21 mouse cellular contexts compared by ENCODE assay signal in the genomic region with DNA sequence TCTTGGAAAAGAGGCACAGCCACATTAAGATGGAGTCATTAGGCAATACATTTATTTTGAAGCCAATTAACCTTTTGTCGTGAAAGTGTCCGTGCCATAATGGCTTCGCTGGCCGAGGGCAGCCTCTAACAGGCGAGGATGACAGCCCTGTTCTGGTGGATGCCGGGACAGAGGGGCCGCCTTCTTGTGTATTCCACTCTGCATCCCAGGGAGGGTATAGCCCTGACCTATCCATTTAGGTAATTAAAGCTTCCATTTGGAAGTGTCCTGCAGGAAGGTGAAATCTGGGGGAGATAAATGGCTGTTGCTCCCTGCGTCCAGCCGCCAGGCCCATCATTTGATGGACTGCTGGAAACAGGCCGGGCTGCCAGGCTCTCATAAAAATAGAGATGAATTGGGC.
A peak's percentile ranks its signal among the peaks of the same experiment; 100 is the strongest.
DNase-seq lines count a peak whose midpoint lies in the region; ATAC-seq and TF ChIP-seq lines count a peak whose summit lies in the region.
"Had no signal": no experiment of that assay in that cellular context is flagged by ENCODE, and none has a peak within 500 bp of the region (broad histone marks: within the 10 kb centered on the region; RNA-seq: fewer than 3 reads in every experiment).

No protein-coding gene starts in this region.

- no peak overlapping the region for H3K27ac ChIP-seq in midbrain, embryonic 11.5 days (ENCODE audit: low read depth, low read length)
- H3K27ac ChIP-seq in midbrain, postnatal 0 days (ENCODE audit: low read depth, low read length) = no peak overlapping the region
- H3K27ac ChIP-seq in hindbrain, embryonic 13.5 days = peak overlapping the region; percentile 15
- no peak overlapping the region for H3K27ac ChIP-seq in neural tube, embryonic 14.5 days (ENCODE audit: low read depth, low read length)
- H3K27ac ChIP-seq: embryonic facial prominence, embryonic 13.5 days; heart, adult 2 months; liver, embryonic 12.5 days; lung, embryonic 15.5 days; macrophage had no signal

- 69% methylated on average over 10 of the region's 10 CpGs for WGBS in midbrain, embryonic 11.5 days
- 68% methylated on average over 10 of the region's 10 CpGs for WGBS in midbrain, postnatal 0 days
- WGBS in hindbrain, embryonic 13.5 days = 25% methylated on average over 10 of the region's 10 CpGs
- 5% methylated on average over 10 of the region's 10 CpGs for whole genome bisulfite sequencing in neural tube, embryonic 14.5 days

- H3K4me1 ChIP-seq in midbrain, embryonic 11.5 days (ENCODE audit: control insufficient read depth, insufficient read depth, low read length) = no peaks in the 10 kb centered on the region
- H3K4me1 ChIP-seq in midbrain, postnatal 0 days (ENCODE audit: insufficient read depth, low read length) = no peaks in the 10 kb centered on the region
- H3K4me1 ChIP-seq in hindbrain, embryonic 13.5 days (replicated peaks) = peaks cover 14% of the 10 kb centered on the region
- H3K4me1 ChIP-seq in neural tube, embryonic 14.5 days (ENCODE audit: control insufficient read depth, insufficient read depth, low read length) = peaks cover 8% of the 10 kb centered on the region
- H3K4me1 ChIP-seq: embryonic facial prominence, embryonic 13.5 days; liver, embryonic 12.5 days had no signal

- no peaks in the 10 kb centered on the region for H3K27me3 ChIP-seq in midbrain, embryonic 11.5 days (ENCODE audit: control insufficient read depth, insufficient read depth, low read length)
- H3K27me3 ChIP-seq in midbrain, postnatal 0 days (ENCODE audit: insufficient read depth, low read length) = no peaks in the 10 kb centered on the region
- H3K27me3 ChIP-seq in hindbrain, embryonic 13.5 days = no peaks in the 10 kb centered on the region
- no peaks in the 10 kb centered on the region for H3K27me3 ChIP-seq in neural tube, embryonic 14.5 days (ENCODE audit: control insufficient read depth, insufficient read depth, low read length)
- H3K27me3 ChIP-seq: embryonic facial prominence, embryonic 13.5 days; hindbrain, embryonic 15.5 days; liver, embryonic 12.5 days; lung, embryonic 15.5 days had no signal

- H3K4me2 ChIP-seq in midbrain, embryonic 11.5 days = no peak overlapping the region
- H3K4me2 ChIP-seq in midbrain, postnatal 0 days (ENCODE audit: low read depth, low read length, poor library complexity, severe bottlenecking) = no peak overlapping the region
- H3K4me2 ChIP-seq in hindbrain, embryonic 13.5 days = no peak overlapping the region
- H3K4me2 ChIP-seq in neural tube, embryonic 14.5 days (ENCODE audit: low read depth, low read length) = no peak overlapping the region; the same call in 1 of the 2 replicates
- H3K4me2 ChIP-seq: embryonic facial prominence, embryonic 13.5 days; hindbrain, embryonic 15.5 days; liver, embryonic 12.5 days; lung, embryonic 15.5 days had no signal

- no peaks in the 10 kb centered on the region for H3K36me3 ChIP-seq in midbrain, embryonic 11.5 days (ENCODE audit: control insufficient read depth, insufficient read depth, low read length)
- no peaks in the 10 kb centered on the region for H3K36me3 ChIP-seq in midbrain, postnatal 0 days (ENCODE audit: insufficient read depth, low read length)
- no peaks in the 10 kb centered on the region for H3K36me3 ChIP-seq in hindbrain, embryonic 13.5 days
- H3K36me3 ChIP-seq in neural tube, embryonic 14.5 days (ENCODE audit: control insufficient read depth, insufficient read depth, low read length) = no peaks in the 10 kb centered on the region
- H3K36me3 ChIP-seq: embryonic facial prominence, embryonic 13.5 days; hindbrain, embryonic 15.5 days; liver, embryonic 12.5 days; lung, embryonic 15.5 days had no signal

- H3K9me3 ChIP-seq in midbrain, embryonic 11.5 days (ENCODE audit: control insufficient read depth, low read length) = no peaks in the 10 kb centered on the region
- H3K9me3 ChIP-seq in midbrain, postnatal 0 days (ENCODE audit: low read length) = no peaks in the 10 kb centered on the region
- H3K9me3 ChIP-seq in hindbrain, embryonic 13.5 days = no peaks in the 10 kb centered on the region
- H3K9me3 ChIP-seq in neural tube, embryonic 14.5 days (ENCODE audit: control insufficient read depth, low read length) = no peaks in the 10 kb centered on the region
- H3K9me3 ChIP-seq: embryonic facial prominence, embryonic 13.5 days; hindbrain, embryonic 15.5 days; liver, embryonic 12.5 days; lung, embryonic 15.5 days had no signal

- DNase-seq in gastrocnemius, adult 18-20 months (ENCODE audit: low spot score) = peak; percentile 6
- no peak for DNase-seq in gastrocnemius, postnatal 4 days (ENCODE audit: low spot score in 2 of 2)
- no peak for DNase-seq in midbrain, embryonic 11.5 days (ENCODE audit: low spot score, missing footprints)
- no peak for DNase-seq in midbrain, postnatal 0 days (ENCODE audit: low spot score)
- no peak for DNase-seq in thymus, postnatal 0 days (ENCODE audit: low spot score)
- DNase-seq: adrenal gland, postnatal 14 days; cerebellum, adult 18-20 months; cerebellum, postnatal 36 days; heart, adult 2 months; kidney, adult 2 months; layer of hippocampus, postnatal 36 days; right cerebral cortex, adult 18-20 months; thymus, adult 18-20 months had no signal

- H3K4me3 ChIP-seq in midbrain, embryonic 11.5 days (ENCODE audit: low read depth, low read length) = no peak overlapping the region
- no peak overlapping the region for H3K4me3 ChIP-seq in midbrain, postnatal 0 days (ENCODE audit: low read depth, low read length)
- H3K4me3 ChIP-seq in hindbrain, embryonic 13.5 days = no peak overlapping the region
- H3K4me3 ChIP-seq in neural tube, embryonic 14.5 days (ENCODE audit: low read depth, low read length) = no peak overlapping the region
- H3K4me3 ChIP-seq: embryonic facial prominence, embryonic 13.5 days; heart, adult 2 months; hindbrain, embryonic 15.5 days; liver, embryonic 12.5 days; lung, embryonic 15.5 days had no signal

- no peak for TF ChIP-seq CTCF in midbrain, postnatal 0 days (IDR thresholded peaks at IDR 0.05)

- ATAC-seq in midbrain, embryonic 11.5 days (ENCODE audit: low FRiP score) = peak; percentile 59; the same call in 1 of the 2 replicates
- ATAC-seq in midbrain, postnatal 0 days (ENCODE audit: low FRiP score) = no peak
- no peak for ATAC-seq in hindbrain, embryonic 13.5 days (ENCODE audit: low FRiP score)
- ATAC-seq in neural tube, embryonic 14.5 days (ENCODE audit: low read depth) = 0 out of 2 replicates have a peak, but pooled peaks have one; percentile 31
- ATAC-seq in megakaryocyte-erythroid progenitor cell, adult 5-6 weeks (replicated peaks; ENCODE audit: low FRiP score, low TSS enrichment, poor library complexity, severe bottlenecking) = no peak
- ATAC-seq: liver, embryonic 12.5 days had no signal

- H3K9ac ChIP-seq in midbrain, embryonic 11.5 days (ENCODE audit: low read length) = no peak overlapping the region
- no peak overlapping the region for H3K9ac ChIP-seq in midbrain, postnatal 0 days (replicated peaks; ENCODE audit: low read length, poor library complexity, severe bottlenecking)
- no peak overlapping the region for H3K9ac ChIP-seq in hindbrain, embryonic 13.5 days
- H3K9ac ChIP-seq in neural tube, embryonic 14.5 days (replicated peaks; ENCODE audit: low read depth, low read length) = no peak overlapping the region
- H3K9ac ChIP-seq: embryonic facial prominence, embryonic 13.5 days; hindbrain, embryonic 15.5 days; liver, embryonic 12.5 days; lung, embryonic 15.5 days had no signal

Comparison
In these comparisons a context has a peak if more than half of its experiments do, and no peak if none do; other contexts are left out.
1. ATAC-seq: peak in midbrain, embryonic 11.5 days (single experiment) and neural tube, embryonic 14.5 days (single experiment); none in midbrain, postnatal 0 days (single experiment), hindbrain, embryonic 13.5 days (single experiment) and megakaryocyte-erythroid progenitor cell, adult 5-6 weeks (single experiment).